Mouse (Mus musculus): ENCODE results near the gene Raver1.
A peak's percentile ranks its signal among the peaks of the same experiment; 100 is the strongest.
"Not testable (repeated sequence)": the region's sequence is repeated elsewhere in the genome, so short reads cannot be mapped to it uniquely, and the experiment has no call there.

Raver1 gene

GRCm38 (mm10) chr9:21105760-21106564, 14.2 kb upstream of the Raver1 start:
- DNase-seq (ENCODE audit: low spot score in 2 of 2): no peak

GRCm38 (mm10) chr9:21104814-21105213, 13.0 kb upstream of the Raver1 start:
- no peak for DNase-seq (ENCODE audit: low spot score in 2 of 2)

GRCm38 (mm10) chr9:21102076-21102475, 10.3 kb upstream of the Raver1 start:
- no peak for DNase-seq (ENCODE audit: low spot score in 2 of 2)

- DNase-seq (ENCODE audit: low spot score in 2 of 2): no peak
These were observed 8.8 kb upstream of the Raver1 start for GRCm38 (mm10) chr9:21100447-21101161.

- peak in 1 of 2 experiments; percentile 42 for DNase-seq (ENCODE audit: low spot score in 2 of 2)
These were observed 6.0 kb upstream of the Raver1 start for GRCm38 (mm10) chr9:21097793-21098192.

GRCm38 (mm10) chr9:21095958-21096357, 4.2 kb upstream of the Raver1 start:
- no peak for DNase-seq (ENCODE audit: low spot score in 2 of 2)

- DNase-seq (ENCODE audit: low spot score in 2 of 2): no peak
These were observed 1.6 kb upstream of the Raver1 start for GRCm38 (mm10) chr9:21093423-21093822.

GRCm38 (mm10) chr9:21090972-21091706, 669 bp downstream of the Raver1 start:
- DNase-seq (ENCODE audit: low spot score in 2 of 2): peak in 1 of 2 experiments; percentile 28

- DNase-seq (ENCODE audit: low spot score in 2 of 2): no peak
These were observed 1.3 kb downstream of the Raver1 start for GRCm38 (mm10) chr9:21090537-21090936.

- no peak for DNase-seq (ENCODE audit: low spot score in 2 of 2)
These were observed 8.5 kb downstream of the Raver1 start for GRCm38 (mm10) chr9:21083324-21083723.

GRCm38 (mm10) chr9:21081127-21081526, 10.7 kb downstream of the Raver1 start:
- DNase-seq (ENCODE audit: low spot score in 2 of 2): no peak

- no peak for DNase-seq (ENCODE audit: low spot score in 2 of 2)
These were observed 16.2 kb downstream of the Raver1 start for GRCm38 (mm10) chr9:21075625-21076024.

- no peak for DNase-seq (ENCODE audit: low spot score in 2 of 2)
These were observed 17.6 kb downstream of the Raver1 start for GRCm38 (mm10) chr9:21074173-21074572.

- DNase-seq (ENCODE audit: low spot score in 2 of 2): peak; percentile 82 to 88
These were observed 18.6 kb downstream of the Raver1 start, which contains the start of the genes Gm49373 and Fdx1l for GRCm38 (mm10) chr9:21073044-21073840. Gene Gm49373 (minus strand): TSS chr9:21073096. Gene Fdx1l (minus strand): TSS chr9:21073614.

- DNase-seq (ENCODE audit: low spot score in 2 of 2): no peak
These were observed 19.2 kb downstream of the Raver1 start for GRCm38 (mm10) chr9:21072641-21073040.

- no peak for DNase-seq (ENCODE audit: low spot score in 2 of 2)
These were observed 24.7 kb downstream of the Raver1 start, which contains the start of gene Zglp1 for GRCm38 (mm10) chr9:21067006-21067684. Gene Zglp1 (minus strand): TSS chr9:21067093.

GRCm38 (mm10) chr9:21062928-21063327, 28.9 kb downstream of the Raver1 start:
- DNase-seq (ENCODE audit: low spot score in 2 of 2): no peak

- DNase-seq (ENCODE audit: low spot score in 2 of 2): no peak
These were observed 40.2 kb downstream of the Raver1 start for GRCm38 (mm10) chr9:21051578-21051977.

- DNase-seq (ENCODE audit: low spot score in 2 of 2): no peak
These were observed 46.6 kb downstream of the Raver1 start for GRCm38 (mm10) chr9:21045235-21045634.

GRCm38 (mm10) chr9:21044785-21045184, 47.0 kb downstream of the Raver1 start:
- DNase-seq (ENCODE audit: low spot score in 2 of 2): not testable (repeated sequence)

GRCm38 (mm10) chr9:21043563-21043962, 48.2 kb downstream of the Raver1 start:
- no peak for DNase-seq (ENCODE audit: low spot score in 2 of 2)
